Mouse (Mus musculus) limb, embryonic 15.5 days (tissue): ENCODE results near the gene Cdx2. TPM values are rescaled to one million over a fixed set of nuclear protein-coding genes. Genes with fewer than 3 reads are reported as not detected.
A peak's percentile ranks its signal among the peaks of the same experiment; 100 is the strongest.

Experiments used
- ATAC-seq: fragments of 200-750 bp; cut with Nextera tagmentation; 2 replicates; pipeline ENCODE4 v1.8.0; 2017; ENCODE audit warnings: low read depth, moderate TSS enrichment; ENCODE audit not compliant: insufficient number of reproducible peaks, low FRiP score, low TSS enrichment
- H3K27ac ChIP-seq: fragments of 300-500 bp; sonication (generic); 2 replicates; pipeline ENCODE4 v1.5.1; 2015; ENCODE audit warnings: moderate library complexity, mild to moderate bottlenecking, inconsistent platforms
- H3K27me3 ChIP-seq: fragments of 300-500 bp; sonication (generic); 2 replicates; pipeline ENCODE4 v1.6.1; 2015; ENCODE audit warnings: inconsistent platforms
- H3K36me3 ChIP-seq: fragments of 300-500 bp; sonication (generic); 2 replicates; pipeline ENCODE4 v1.6.1; 2015; ENCODE audit warnings: inconsistent platforms
- H3K4me1 ChIP-seq: fragments of 300-500 bp; sonication (generic); 2 replicates; pipeline ENCODE4 v1.6.1; 2015; ENCODE audit warnings: inconsistent platforms
- H3K4me2 ChIP-seq: fragments of 300-500 bp; sonication (generic); 2 replicates; pipeline ENCODE4 v1.6.1; 2015; ENCODE audit warnings: mild to moderate bottlenecking, inconsistent platforms
- H3K4me3 ChIP-seq: fragments of 300-500 bp; sonication (generic); 2 replicates; pipeline ENCODE4 v1.5.1; 2015; ENCODE audit warnings: mild to moderate bottlenecking, inconsistent platforms
- H3K9ac ChIP-seq: fragments of 300-500 bp; sonication (generic); 2 replicates; pipeline ENCODE4 v1.6.1; 2015; ENCODE audit warnings: inconsistent platforms
- H3K9me3 ChIP-seq: fragments of 300-500 bp; sonication (generic); 2 replicates; pipeline ENCODE4 v1.6.1; 2016; ENCODE audit warnings: inconsistent platforms
- WGBS: fragments of 180-500 bp; shearing (Covaris S2); methylation state at CpG from one replicate; pipeline ENCODE4 v1.1.7; 2015; 5-methylcytosine and 5-hydroxymethylcytosine counted together
- polyA plus RNA-seq: library from polyadenylated mRNA; unstranded; fragments of >200 nt; fragmentation: Nextera tagmentation; extraction: Ambion mirVana; gene quantifications from 2 replicates; pipeline ENCODE4 v1.2.1, GENCODE M21; 2015

The Cdx2 gene
- polyA plus RNA-seq, 1 experiment from 2014 or later: not detected

DNA sequence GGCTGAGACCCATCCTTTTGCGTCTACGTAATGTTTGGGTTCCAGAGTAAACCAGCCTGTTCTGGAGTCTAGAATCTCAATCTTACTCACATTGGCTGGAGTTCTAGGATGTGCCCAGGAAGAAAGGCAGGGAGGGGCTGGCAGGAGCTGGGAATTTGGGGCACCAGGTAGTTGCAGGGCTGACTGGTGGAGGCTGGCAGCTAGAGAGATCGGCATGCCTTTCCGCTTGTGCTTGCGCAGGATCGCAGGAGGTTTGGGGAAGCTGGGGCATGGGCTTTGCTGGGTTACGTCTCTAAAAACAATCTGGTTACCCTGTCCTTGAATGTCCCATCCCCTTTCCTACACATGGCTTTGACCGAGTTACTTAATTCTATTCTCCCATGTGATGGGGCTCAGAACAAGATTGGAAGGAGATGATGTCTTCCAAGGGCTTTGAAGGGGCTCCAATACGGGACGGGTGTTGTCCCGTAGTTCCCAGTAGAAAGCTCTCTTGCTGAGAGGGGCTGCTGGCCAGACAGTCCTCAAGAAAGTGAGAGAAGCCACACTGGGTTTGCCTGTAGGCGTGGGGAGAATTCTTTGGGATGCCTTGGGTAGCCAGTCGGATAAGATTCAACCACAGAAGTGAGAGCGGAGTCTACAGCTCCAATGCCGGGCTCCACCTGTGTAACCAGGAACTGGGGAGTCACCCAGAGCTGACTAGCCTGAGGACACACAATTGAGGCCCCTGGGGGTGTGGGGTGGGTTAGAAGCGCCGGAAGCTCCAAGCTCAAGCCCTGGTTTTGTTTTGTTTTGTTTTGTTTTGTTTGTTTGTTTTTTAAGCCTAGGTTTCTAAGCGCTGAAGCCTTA is 30.1 kb downstream of the Cdx2 start:
- H3K9me3 ChIP-seq: no peaks in the 10 kb centered on the region
- ATAC-seq: no peak
- peaks cover 91% of the 10 kb centered on the region for H3K27me3 ChIP-seq

GRCm38 (mm10) chr5:147275761-147276160 is 31.3 kb downstream of the Cdx2 start:
- Histone ChIP-seq H3K9me3 (no peaks in the 10 kb centered on the region), H3K4me1 (peaks cover 7% of the 10 kb centered on the region; the same call in 1 of the 2 replicates), H3K9ac (no peak overlapping the region), H3K4me3 (no peak overlapping the region), H3K27ac (no peak overlapping the region), H3K27me3 (peaks cover 91% of the 10 kb centered on the region), H3K4me2 (no peak overlapping the region), H3K36me3 (no peaks in the 10 kb centered on the region)
- ATAC-seq: no peak
- WGBS: 18% methylated on average over 3 of the region's 3 CpGs

More for the DNA sequence above, 30.1 kb downstream of the Cdx2 start:
- H3K4me3 ChIP-seq: no peak overlapping the region
- no peak overlapping the region for H3K27ac ChIP-seq
- no peak overlapping the region for H3K4me2 ChIP-seq
- H3K36me3 ChIP-seq: no peaks in the 10 kb centered on the region
- peaks cover 7% of the 10 kb centered on the region; the same call in 1 of the 2 replicates for H3K4me1 ChIP-seq
- 2% methylated on average over 18 of the region's 18 CpGs for WGBS
- H3K9ac ChIP-seq: no peak overlapping the region

DNA sequence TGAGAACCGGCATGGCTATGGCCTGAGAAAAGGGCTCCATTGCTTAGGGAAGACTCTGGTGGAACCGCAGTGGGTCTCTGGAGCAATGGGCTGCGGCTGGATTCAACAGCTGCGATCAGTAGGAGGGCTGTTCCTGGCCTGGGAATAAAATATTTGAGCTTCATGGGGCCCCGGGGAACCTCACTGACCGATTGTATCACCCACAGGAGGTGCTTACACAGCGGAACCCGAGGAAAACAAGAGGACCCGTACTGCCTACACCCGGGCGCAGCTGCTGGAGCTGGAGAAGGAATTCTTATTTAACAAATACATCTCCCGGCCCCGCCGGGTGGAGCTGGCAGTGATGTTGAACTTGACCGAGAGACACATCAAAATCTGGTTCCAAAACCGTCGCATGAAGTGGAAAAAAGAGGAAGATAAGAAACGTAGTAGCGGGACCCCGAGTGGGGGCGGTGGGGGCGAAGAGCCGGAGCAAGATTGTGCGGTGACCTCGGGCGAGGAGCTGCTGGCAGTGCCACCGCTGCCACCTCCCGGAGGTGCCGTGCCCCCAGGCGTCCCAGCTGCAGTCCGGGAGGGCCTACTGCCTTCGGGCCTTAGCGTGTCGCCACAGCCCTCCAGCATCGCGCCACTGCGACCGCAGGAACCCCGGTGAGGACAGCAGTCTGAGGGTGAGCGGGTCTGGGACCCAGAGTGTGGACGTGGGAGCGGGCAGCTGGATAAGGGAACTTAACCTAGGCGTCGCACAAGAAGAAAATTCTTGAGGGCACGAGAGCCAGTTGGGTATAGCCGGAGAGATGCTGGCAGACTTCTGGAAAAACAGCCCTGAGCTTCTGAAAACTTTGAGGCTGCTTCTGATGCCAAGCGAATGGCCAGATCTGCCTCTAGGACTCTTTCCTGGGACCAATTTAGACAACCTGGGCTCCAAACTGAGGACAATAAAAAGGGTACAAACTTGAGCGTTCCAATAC is 32.6 kb downstream of the Cdx2 start:
- Histone ChIP-seq H3K36me3 (no peaks in the 10 kb centered on the region), H3K4me1 (peaks cover 14% of the 10 kb centered on the region), H3K27ac (no peak overlapping the region), H3K27me3 (peaks cover 91% of the 10 kb centered on the region), H3K4me2 (no peak overlapping the region), H3K9me3 (no peaks in the 10 kb centered on the region), H3K9ac (no peak overlapping the region), H3K4me3 (no peak overlapping the region)
- ATAC-seq: no peak
- WGBS: under 1% methylated on average over 48 of the region's 48 CpGs

- no peak overlapping the region for H3K4me3 ChIP-seq
- 3% methylated on average over 10 of the region's 10 CpGs for WGBS
- peaks cover 93% of the 10 kb centered on the region for H3K27me3 ChIP-seq
- no peaks in the 10 kb centered on the region for H3K9me3 ChIP-seq
- no peak overlapping the region for H3K9ac ChIP-seq
- no peak overlapping the region for H3K4me2 ChIP-seq
- H3K27ac ChIP-seq: no peak overlapping the region
- ATAC-seq: no peak
- H3K36me3 ChIP-seq: no peaks in the 10 kb centered on the region
- H3K4me1 ChIP-seq: peaks cover 14% of the 10 kb centered on the region
These were observed 34.2 kb downstream of the Cdx2 start for GRCm38 (mm10) chr5:147272808-147273345.

GRCm38 (mm10) chr5:147272046-147272807 is 34.8 kb downstream of the Cdx2 start:
- Histone ChIP-seq H3K36me3 (no peaks in the 10 kb centered on the region), H3K4me3 (no peak overlapping the region), H3K27ac (no peak overlapping the region), H3K4me1 (peaks cover 10% of the 10 kb centered on the region), H3K4me2 (no peak overlapping the region), H3K9ac (no peak overlapping the region), H3K9me3 (no peaks in the 10 kb centered on the region), H3K27me3 (peaks cover 93% of the 10 kb centered on the region)
- WGBS: 11% methylated on average over 12 of the region's 12 CpGs
- no peak for ATAC-seq

DNA sequence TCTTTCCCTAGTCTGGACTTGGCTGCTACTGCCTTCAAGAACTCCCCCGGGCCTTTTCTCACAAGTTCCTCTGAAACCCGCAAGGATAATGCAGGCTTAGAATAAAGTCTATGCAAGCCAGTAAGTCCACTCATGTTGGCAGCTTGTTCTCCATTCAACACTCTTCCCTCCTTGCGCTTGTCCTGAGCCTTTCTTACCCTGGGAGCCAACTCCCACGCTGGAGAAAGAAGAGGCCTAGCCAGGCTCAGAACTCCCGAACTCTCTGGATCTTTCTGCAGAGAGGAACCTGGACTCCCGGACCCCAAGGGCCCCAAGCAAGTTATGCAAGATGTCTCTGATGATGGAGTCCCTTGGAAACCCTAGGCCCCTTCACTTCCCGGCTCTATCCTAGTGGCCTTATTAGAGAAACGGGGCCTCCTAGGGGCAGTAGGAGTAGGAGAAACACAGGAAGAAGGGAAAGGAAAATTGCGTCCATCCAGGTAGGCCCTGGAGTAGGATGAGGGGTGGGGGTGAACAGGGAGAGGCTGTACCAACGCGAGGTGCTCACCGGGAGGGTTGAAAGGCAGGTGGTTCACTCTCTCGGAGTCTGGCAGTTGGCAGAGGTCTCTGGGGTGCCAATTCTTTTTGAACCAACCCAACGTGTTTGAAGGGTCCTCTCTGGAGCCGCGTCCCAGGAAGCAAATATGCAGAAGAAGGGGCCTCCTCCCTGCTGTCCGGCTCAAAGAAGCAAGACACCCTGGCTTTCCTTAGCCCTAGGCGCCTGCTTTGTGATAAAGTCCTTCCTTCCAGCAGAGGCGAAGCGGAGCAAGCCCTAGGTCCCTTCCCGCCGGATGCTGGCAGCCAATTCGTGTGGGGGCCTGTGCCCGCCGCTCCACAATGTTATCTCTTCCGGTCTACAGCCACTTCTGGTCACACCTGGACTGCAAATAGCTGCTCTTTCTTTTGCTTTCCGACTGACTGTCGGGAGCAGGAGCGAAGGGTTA is 36.1 kb downstream of the Cdx2 start:
- ATAC-seq: no peak
- Histone ChIP-seq H3K27me3 (peaks cover 93% of the 10 kb centered on the region), H3K9me3 (no peaks in the 10 kb centered on the region), H3K36me3 (no peaks in the 10 kb centered on the region), H3K4me1 (peaks cover 10% of the 10 kb centered on the region), H3K27ac (no peak overlapping the region), H3K4me2 (no peak overlapping the region), H3K9ac (no peak overlapping the region), H3K4me3 (no peak overlapping the region)
- 3% methylated on average over 29 of the region's 29 CpGs for WGBS

- Histone ChIP-seq H3K27ac (no peak within 1 kb of the TSS), H3K4me3 (peak within 1 kb of the TSS; percentile 1; the same call in 1 of the 2 replicates), H3K27me3 (peaks cover 93% of the 10 kb centered on the region), H3K9me3 (no peaks in the 10 kb centered on the region), H3K36me3 (no peaks in the 10 kb centered on the region), H3K4me2 (no peak within 1 kb of the TSS), H3K9ac (no peak within 1 kb of the TSS), H3K4me1 (peaks cover 10% of the 10 kb centered on the region)
- WGBS: 2% methylated on average over 43 of the region's 44 CpGs
- ATAC-seq: no peak
These were observed 37.0 kb downstream of the Cdx2 start, which contains the start of gene Pdx1 for GRCm38 (mm10) chr5:147269926-147270672. Gene Pdx1, plus strand, starts transcription at chr5:147269959.

DNA sequence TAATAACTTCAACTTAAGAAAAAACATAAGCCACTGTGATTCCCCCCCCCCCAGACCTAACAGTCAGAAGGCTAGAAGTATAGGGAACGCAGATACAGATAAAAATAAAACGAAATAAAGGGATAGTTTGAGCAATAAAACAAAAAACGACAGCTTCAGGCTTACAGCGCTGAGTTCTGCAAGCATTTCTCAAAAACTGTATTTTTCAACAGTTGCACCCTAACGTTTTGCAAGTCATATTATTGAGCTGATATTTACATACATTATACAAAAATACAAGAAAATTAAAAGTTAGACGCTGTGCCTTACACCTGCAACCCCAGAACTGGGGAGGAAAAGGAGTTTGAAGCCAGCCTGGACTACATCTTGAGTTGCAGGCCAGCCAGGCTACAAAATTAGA is 37.7 kb downstream of the Cdx2 start:
- H3K36me3 ChIP-seq: no peaks in the 10 kb centered on the region
- H3K4me2 ChIP-seq: no peak overlapping the region
- H3K9me3 ChIP-seq: no peaks in the 10 kb centered on the region
- ATAC-seq: no peak
- 6% methylated on average over 6 of the region's 6 CpGs for WGBS
- H3K4me3 ChIP-seq: no peak overlapping the region
- H3K27ac ChIP-seq: no peak overlapping the region
- no peak overlapping the region for H3K9ac ChIP-seq
- H3K4me1 ChIP-seq: peaks cover 7% of the 10 kb centered on the region
- peaks cover 90% of the 10 kb centered on the region for H3K27me3 ChIP-seq

GRCm38 (mm10) chr5:147268728-147269127 is 38.3 kb downstream of the Cdx2 start:
- Histone ChIP-seq H3K9ac (no peak overlapping the region), H3K4me2 (no peak overlapping the region), H3K9me3 (no peaks in the 10 kb centered on the region), H3K4me1 (peaks cover 7% of the 10 kb centered on the region), H3K27me3 (peaks cover 92% of the 10 kb centered on the region), H3K27ac (no peak overlapping the region), H3K4me3 (no peak overlapping the region), H3K36me3 (no peaks in the 10 kb centered on the region)
- no peak for ATAC-seq
- 2% methylated on average over 8 of the region's 8 CpGs for WGBS

GRCm38 (mm10) chr5:147267434-147267833 is 39.6 kb downstream of the Cdx2 start:
- WGBS: 4% methylated on average over 6 of the region's 6 CpGs
- ATAC-seq: no peak
- H3K9ac ChIP-seq: no peak overlapping the region

More at GRCm38 (mm10) chr5:147267434-147267833, 39.6 kb downstream of the Cdx2 start:
- H3K4me1 ChIP-seq: peaks cover 7% of the 10 kb centered on the region
- no peak overlapping the region for H3K4me3 ChIP-seq
- H3K4me2 ChIP-seq: no peak overlapping the region
- H3K9me3 ChIP-seq: no peaks in the 10 kb centered on the region
- no peaks in the 10 kb centered on the region for H3K36me3 ChIP-seq
- H3K27ac ChIP-seq: no peak overlapping the region
- H3K27me3 ChIP-seq: peaks cover 94% of the 10 kb centered on the region
